Mouse (Mus musculus) ES-E14 (cell line): ENCODE results near the gene Bcl10.

Experiments
- MAFK ChIP-seq: IDR thresholded peaks from 2 replicates; pipeline ENCODE4 v1.6.1; 2014; ENCODE audit warnings: mild to moderate bottlenecking, low read depth, low read length, inconsistent platforms; ENCODE audit not compliant: insufficient read depth
- ZNF384 ChIP-seq: IDR thresholded peaks from 2 replicates; pipeline ENCODE4 v1.6.1; 2012; ENCODE audit warnings: low read depth, low read length, inconsistent platforms

DNA sequence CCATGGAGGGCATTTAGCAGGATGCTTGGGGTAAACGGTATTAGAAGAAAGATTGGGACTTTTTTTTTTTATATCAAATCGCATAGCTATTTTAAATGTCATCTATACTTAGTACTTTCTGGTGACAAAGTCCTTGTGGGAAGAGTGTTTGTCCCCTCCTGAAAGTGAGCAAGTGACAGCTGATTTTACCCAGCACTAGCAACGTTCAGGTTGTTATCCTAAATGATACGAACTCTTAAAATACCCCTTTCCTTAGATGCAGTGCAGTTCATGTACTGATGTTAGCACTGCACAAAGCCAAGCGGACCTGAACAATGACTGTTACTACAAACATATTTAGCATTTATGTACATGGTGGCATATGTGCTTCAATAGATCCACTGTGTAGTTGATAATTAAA, 44.2 kb downstream of the Bcl10 start:
- TF ChIP-seq MAFK (no peak), ZNF384 (no peak)
